In the genomic region with DNA sequence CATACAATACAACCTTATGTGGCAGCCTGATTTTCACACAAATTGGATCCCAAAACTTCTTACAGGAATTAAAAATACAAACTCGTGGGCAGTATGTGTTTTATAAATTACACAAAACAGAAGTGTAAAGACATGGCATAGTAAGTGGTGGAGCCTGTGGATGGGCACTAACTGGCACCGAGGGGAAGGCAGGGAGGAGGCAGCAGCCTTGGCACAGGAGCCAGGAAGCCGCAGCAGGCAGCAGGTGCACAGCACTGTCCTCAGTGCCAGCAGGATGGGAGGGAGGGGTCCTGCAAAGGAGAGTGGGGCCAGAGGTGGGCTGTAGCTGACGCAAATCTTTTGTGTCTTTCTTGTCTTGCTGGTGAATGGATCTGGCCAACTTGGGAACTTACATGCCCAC, we compare ENCODE assay signal across 16 mouse cellular contexts. TPM values are rescaled to one million over a fixed set of nuclear protein-coding genes. Genes with fewer than 3 reads are reported as not detected.
DNase-seq lines count a peak whose midpoint lies in the region; ATAC-seq and TF ChIP-seq lines count a peak whose summit lies in the region.
"Had no signal": no experiment of that assay in that cellular context is flagged by ENCODE, and none has a peak within 500 bp of the region (broad histone marks: within the 10 kb centered on the region; RNA-seq: fewer than 3 reads in every experiment).

No protein-coding gene starts in this region.

- intact Hi-C loops in left cerebral cortex, postnatal 4 days (cut with DNase I), result no loop called here

- no peaks in the 10 kb centered on the region for H3K27me3 ChIP-seq in small intestine, adult 2 months (ENCODE audit: control insufficient read depth, insufficient read depth, low read length)
- no peaks in the 10 kb centered on the region for H3K27me3 ChIP-seq in forebrain, embryonic 14.5 days (replicated peaks; ENCODE audit: control insufficient read depth, insufficient read depth, low read length)
- H3K27me3 ChIP-seq: forebrain, embryonic 13.5 days; liver, embryonic 12.5 days had no signal

- no peaks in the 10 kb centered on the region for H3K9me3 ChIP-seq in forebrain, embryonic 14.5 days (replicated peaks; ENCODE audit: control insufficient read depth, low read length)
- H3K9me3 ChIP-seq: forebrain, embryonic 13.5 days; hindbrain, embryonic 10.5 days; liver, embryonic 12.5 days had no signal

- peak overlapping the region; percentile 44 for H3K27ac ChIP-seq in small intestine, adult 2 months (ENCODE audit: insufficient read depth, low read depth, low read length)
- no peak overlapping the region for H3K27ac ChIP-seq in forebrain, embryonic 14.5 days (ENCODE audit: low read depth, low read length)
- H3K27ac ChIP-seq: forebrain, embryonic 13.5 days; hindbrain, embryonic 10.5 days; liver, embryonic 12.5 days had no signal

- 30% methylated on average over 4 of the region's 4 CpGs for WGBS in small intestine, adult 2 months
- WGBS in forebrain, embryonic 14.5 days, result 58% methylated on average over 4 of the region's 4 CpGs

- no peak for TF ChIP-seq POLR2A in small intestine, adult 2 months (IDR thresholded peaks at IDR 0.05; ENCODE audit: low read depth, low read length)

- no peak overlapping the region for H3K9ac ChIP-seq in forebrain, embryonic 14.5 days (ENCODE audit: low read length)
- H3K9ac ChIP-seq: forebrain, embryonic 13.5 days; liver, embryonic 12.5 days had no signal

- H3K4me2 ChIP-seq in forebrain, embryonic 14.5 days (ENCODE audit: low read length), result no peak overlapping the region
- H3K4me2 ChIP-seq: forebrain, embryonic 13.5 days; liver, embryonic 12.5 days had no signal

- no peak overlapping the region for H3K4me3 ChIP-seq in small intestine, adult 2 months (ENCODE audit: low read depth, low read length)
- H3K4me3 ChIP-seq in forebrain, embryonic 14.5 days (ENCODE audit: low read depth, low read length), result no peak overlapping the region
- H3K4me3 ChIP-seq: forebrain, embryonic 13.5 days; hindbrain, embryonic 10.5 days; liver, embryonic 12.5 days had no signal

- no peak for DNase-seq in cerebellum, postnatal 4 days (ENCODE audit: low spot score in 2 of 2)
- peak; percentile 44 for DNase-seq in left cerebral cortex, postnatal 4 days
- no peak for DNase-seq in left cerebral cortex, adult 11 months (ENCODE audit: low spot score)
- DNase-seq in cerebellum, adult 9-10 months, result peak; percentile 77
- no peak for DNase-seq in forebrain, embryonic 14.5 days (ENCODE audit: low spot score)
- no peak for DNase-seq in urinary bladder, adult 18-20 months (ENCODE audit: low spot score in 2 of 2)
- DNase-seq: adrenal gland, adult 8-10 months; kidney, adult 9 months; kidney, postnatal 25 days; lung, adult 2 months; right cerebral cortex, postnatal 25 days had no signal

- peaks cover 7% of the 10 kb centered on the region for H3K4me1 ChIP-seq in small intestine, adult 2 months (ENCODE audit: control insufficient read depth, insufficient read depth, insufficient read length, low read length)
- no peaks in the 10 kb centered on the region for H3K4me1 ChIP-seq in forebrain, embryonic 14.5 days (ENCODE audit: control insufficient read depth, insufficient read depth, low read length)
- H3K4me1 ChIP-seq: forebrain, embryonic 13.5 days; hindbrain, embryonic 10.5 days; liver, embryonic 12.5 days had no signal

- peak; percentile 80 for ATAC-seq in cerebellum, adult (ENCODE audit: insufficient number of reproducible peaks, low FRiP score, low TSS enrichment)
- no peak for ATAC-seq in forebrain, embryonic 14.5 days
- ATAC-seq: forebrain, embryonic 13.5 days; liver, embryonic 12.5 days had no signal

- 0 out of 2 replicates have a peak, but pooled peaks cover 1% of the 10 kb centered on the region for H3K36me3 ChIP-seq in small intestine, adult 2 months (ENCODE audit: control insufficient read depth, insufficient read depth, low read length)
- no peaks in the 10 kb centered on the region for H3K36me3 ChIP-seq in forebrain, embryonic 14.5 days (ENCODE audit: control insufficient read depth, insufficient read depth, low read length)

- TF ChIP-seq CTCF in small intestine, adult 2 months (IDR thresholded peaks at IDR 0.05; ENCODE audit: extremely low read depth, insufficient read length, insufficient replicate concordance, low read depth, low read length), result no peak

RNA-seq across cellular contexts. Expression of gene Lpp, which starts 19.8 kb away (rescaled TPM):
- total RNA-seq in left cerebral cortex, postnatal 4 days (2021), result 10 to 100 TPM; 11.5 to 13.0 TPM
- polyA plus RNA-seq in small intestine, adult 2 months (2012; rRNA removed), result 14.2 and 23.6 TPM in 2 replicates
- polyA plus RNA-seq in forebrain, embryonic 14.5 days (2014; fragmentation: Nextera tagmentation; extraction: Ambion mirVana), result 4.8 and 6.7 TPM in 2 replicates

Comparison
In these comparisons a context has a peak if more than half of its experiments do, and no peak if none do; other contexts are left out.
1. DNase-seq: peak in left cerebral cortex, postnatal 4 days (single experiment) and cerebellum, adult 9-10 months (single experiment); none in cerebellum, postnatal 4 days (0 of 2), left cerebral cortex, adult 11 months (single experiment), forebrain, embryonic 14.5 days (single experiment) and urinary bladder, adult 18-20 months (0 of 2).